Comparison of ENCODE assay signal across 8 mouse cellular contexts in genomic region chr5:111329782-111330416, GRCm38 (mm10). TPM values are rescaled to one million over a fixed set of nuclear protein-coding genes. Genes with fewer than 3 reads are reported as not detected.
DNase-seq lines count a peak whose midpoint lies in the region; ATAC-seq and TF ChIP-seq lines count a peak whose summit lies in the region.

No protein-coding gene starts in this region.

- H3K4me2 ChIP-seq in heart, embryonic 16.5 days (ENCODE audit: low read depth, low read length), result peak overlapping the region; percentile 62
- H3K4me2 ChIP-seq in liver, embryonic 12.5 days, result peak overlapping the region; percentile 85

- no peak for DNase-seq in cerebellum, adult 2 months
- no peak for DNase-seq in cerebellum, postnatal 10 days
- DNase-seq in Patski (ENCODE audit: low read depth, low spot score), result no peak
- DNase-seq in frontal cortex, adult 2 months (ENCODE audit: extremely low spot score in 1 of 2, low spot score in 1 of 2), result no peak
- DNase-seq in testis, postnatal 14 days (ENCODE audit: low spot score), result no peak

- H3K9ac ChIP-seq in heart, embryonic 16.5 days (ENCODE audit: low read length), result peak overlapping the region; percentile 77
- H3K9ac ChIP-seq in liver, embryonic 12.5 days, result peak overlapping the region; percentile 97

- H3K27ac ChIP-seq in cerebellum, adult 2 months (ENCODE audit: insufficient read depth, low read length), result peak overlapping the region; percentile 55
- H3K27ac ChIP-seq in heart, embryonic 16.5 days (ENCODE audit: low read length), result peak overlapping the region; percentile 83
- peak overlapping the region; percentile 82 for H3K27ac ChIP-seq in liver, embryonic 12.5 days

- TF ChIP-seq POLR2A in cerebellum, adult 2 months (IDR thresholded peaks at IDR 0.05; ENCODE audit: borderline replicate concordance, insufficient read depth, low read length), result no peak

- 26% methylated on average over 10 of the region's 10 CpGs for WGBS in cerebellum, adult 2 months
- 21% methylated on average over 10 of the region's 10 CpGs for whole genome bisulfite sequencing in heart, embryonic 16.5 days
- WGBS in liver, embryonic 12.5 days (ENCODE audit: insufficient replicate concordance), result 14% methylated on average over 10 of the region's 10 CpGs

- POLR2A ChIA-PET in Patski (lab: Charles Lee), result no interaction called here

- ATAC-seq in Patski, result peak; percentile 18
- ATAC-seq in heart, embryonic 16.5 days (replicated peaks; ENCODE audit: extremely low read depth, insufficient read depth, low FRiP score), result peak; percentile 21
- peak; percentile 41 for ATAC-seq in liver, embryonic 12.5 days
- ATAC-seq in CD4-positive, CD25-positive, alpha-beta regulatory T cell, adult 4 months, result no peak

- H3K9me3 ChIP-seq in heart, embryonic 16.5 days (replicated peaks; ENCODE audit: control insufficient read depth, low read length), result no peaks in the 10 kb centered on the region; the same call in 1 of the 2 replicates
- H3K9me3 ChIP-seq in liver, embryonic 12.5 days (replicated peaks), result no peaks in the 10 kb centered on the region

- H3K4me1 ChIP-seq in cerebellum, adult 2 months (ENCODE audit: control insufficient read depth, insufficient read depth, low read length), result peaks cover 4% of the 10 kb centered on the region; the same call in 1 of the 2 replicates
- H3K4me1 ChIP-seq in heart, embryonic 16.5 days (ENCODE audit: control insufficient read depth, insufficient read depth, low read length), result peaks cover 14% of the 10 kb centered on the region
- H3K4me1 ChIP-seq in liver, embryonic 12.5 days, result peaks cover 37% of the 10 kb centered on the region

- H3K4me3 ChIP-seq in cerebellum, adult 2 months (replicated peaks; ENCODE audit: insufficient read depth, low read depth, low read length), result peak overlapping the region; percentile 70
- H3K4me3 ChIP-seq in heart, embryonic 16.5 days (ENCODE audit: low read length), result peak overlapping the region; percentile 76
- H3K4me3 ChIP-seq in liver, embryonic 12.5 days, result peak overlapping the region; percentile 95

- in situ Hi-C loops in Patski (cut with MboI; ENCODE audit: low pct_unique_long_range_greater_than_20kb), result no loop called here

- no peaks in the 10 kb centered on the region for H3K27me3 ChIP-seq in cerebellum, adult 2 months (ENCODE audit: control insufficient read depth, insufficient read depth, low read length)
- H3K27me3 ChIP-seq in Patski, result no peaks in the 10 kb centered on the region
- H3K27me3 ChIP-seq in heart, embryonic 16.5 days (ENCODE audit: control insufficient read depth, insufficient read depth, low read length), result no peaks in the 10 kb centered on the region
- H3K27me3 ChIP-seq in liver, embryonic 12.5 days (replicated peaks), result no peaks in the 10 kb centered on the region

- H3K36me3 ChIP-seq in heart, embryonic 16.5 days (ENCODE audit: control insufficient read depth, insufficient read depth), result peaks cover 8% of the 10 kb centered on the region; the same call in 1 of the 2 replicates
- H3K36me3 ChIP-seq in liver, embryonic 12.5 days, result peaks cover 17% of the 10 kb centered on the region

- TF ChIP-seq CTCF in cerebellum, adult 2 months (IDR thresholded peaks at IDR 0.05; ENCODE audit: borderline replicate concordance, insufficient read depth, low read depth, low read length), result no peak
- no peak for TF ChIP-seq CTCF in Patski (IDR thresholded peaks at IDR 0.05)

- CTCF ChIA-PET in Patski (lab: Charles Lee), result interaction anchor here (1.0 to 1.4 kb wide), 4 partner anchors 8 to 53 kb away, joined by 3 to 4 read pairs (median 3); no protein-coding TSS in a partner anchor

RNA-seq across cellular contexts. Expression of gene Pitpnb, which starts 0.7 kb away (rescaled TPM):
- polyA plus RNA-seq in cerebellum, adult 2 months (2012; rRNA removed), result 70.4 and 71.6 TPM in 2 replicates
- 102 TPM for polyA plus RNA-seq in Patski (2021)
- 72.8 and 84.5 TPM in 2 replicates for polyA plus RNA-seq in heart, embryonic 16.5 days (2015; fragmentation: Nextera tagmentation; extraction: Ambion mirVana)
- 51.5 and 55.2 TPM in 2 replicates for polyA plus RNA-seq in liver, embryonic 12.5 days (2016; fragmentation: Nextera tagmentation; extraction: Ambion mirVana)
- polyA plus RNA-seq in CD4-positive, CD25-positive, alpha-beta regulatory T cell, adult 4 months (2017; shearing (Covaris generic)), result 10 to 100 TPM; 54.4 to 65.4 TPM
- polyA plus RNA-seq in frontal cortex, adult 2 months (2012; rRNA removed), result 68.4 and 74.6 TPM in 2 replicates
